Mouse (Mus musculus) kidney, postnatal 25 days (tissue): ENCODE measurements at regions not wholly inside any gene's neighbourhood (a gene's known extent, or its start where the extent isn't known, plus 50 kb on each side); places are given as distances from the start of the nearest gene placed in this dataset.

ENCODE experiments used
- DNase-seq, 2 experiments: peaks; one replicate each; pipeline ENCODE4 v3.0.0; 2021; ENCODE audit warnings: mixed read lengths in 2 of 2

DNA sequence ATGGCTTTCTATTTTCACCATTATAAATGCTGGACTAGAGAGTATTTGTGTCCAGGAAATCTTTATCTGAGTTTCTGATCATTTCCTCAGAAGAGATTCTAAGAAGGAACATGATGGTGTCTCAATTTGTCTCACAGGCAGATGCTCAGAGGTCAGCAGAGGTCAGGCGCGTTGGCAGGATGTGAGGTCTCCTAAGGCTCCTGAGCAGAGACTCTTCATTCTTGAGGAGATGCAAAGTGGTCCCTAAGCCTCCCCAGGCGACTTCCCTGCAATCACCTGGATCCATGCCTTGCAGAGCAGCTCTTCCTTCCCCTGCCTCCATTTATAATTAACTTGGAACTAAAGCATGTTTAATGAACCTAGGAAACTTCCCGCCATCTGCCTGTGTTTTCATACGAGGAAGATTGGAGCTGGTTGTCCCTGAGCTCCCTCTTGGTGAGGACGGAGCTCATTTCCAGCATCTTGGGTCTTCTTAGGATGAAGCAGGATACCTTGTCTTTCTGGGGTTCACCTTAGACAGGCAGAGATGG is 71.8 kb downstream of the Arf2 start:
- no peak for DNase-seq

DNA sequence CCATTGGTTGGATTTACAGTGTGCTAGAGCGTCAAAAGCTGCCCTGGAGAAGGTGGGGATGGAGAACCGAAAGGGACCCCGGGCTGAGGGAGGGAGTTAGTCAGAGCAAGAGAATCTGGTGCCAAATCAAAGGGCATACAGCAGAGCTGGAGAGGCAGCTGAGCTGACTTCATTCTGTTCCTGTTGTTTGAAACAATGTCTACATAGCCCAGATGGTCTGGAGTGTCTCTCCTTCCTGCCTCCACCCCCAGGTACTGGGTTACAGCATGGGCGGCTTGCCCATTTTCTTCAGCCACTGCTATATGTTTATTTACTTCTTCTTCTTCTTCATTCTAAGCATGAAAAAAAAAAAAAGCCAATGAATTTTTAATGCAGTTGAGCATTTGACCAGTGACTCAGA is 78.7 kb downstream of the Arf2 start:
- DNase-seq: no peak

GRCm38 (mm10) chr11:104051986-104052385 is 80.7 kb upstream of the Crhr1 start:
- DNase-seq: no peak

DNA sequence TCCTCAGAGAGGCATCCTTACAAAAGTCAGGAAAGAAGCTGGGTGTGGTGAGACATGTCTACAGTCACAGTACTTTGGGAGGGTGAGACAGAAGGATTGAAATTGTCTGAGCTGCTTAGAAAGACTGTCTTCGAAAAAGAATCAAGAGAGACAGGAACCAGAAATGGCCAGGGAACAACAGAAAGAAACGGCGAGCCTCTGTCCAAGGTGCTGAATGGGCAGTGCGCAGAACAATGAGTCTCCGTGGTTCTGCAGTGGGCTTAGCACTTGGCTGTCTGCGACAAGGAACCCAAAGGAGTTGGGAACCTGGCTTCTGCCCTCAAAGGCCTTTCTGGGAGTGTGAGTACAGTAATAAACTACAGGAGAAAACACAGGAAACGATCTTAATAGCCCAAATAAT is 79.4 kb upstream of the Crhr1 start:
- DNase-seq: peak in 1 of 2 experiments; percentile 23

GRCm38 (mm10) chr11:104055941-104056340 is 76.7 kb upstream of the Crhr1 start:
- no peak for DNase-seq

- DNase-seq: no peak
Measured at GRCm38 (mm10) chr11:104057046-104057445, 75.6 kb upstream of the Crhr1 start.

- DNase-seq: no peak
Measured at GRCm38 (mm10) chr11:104058600-104058999, 74.1 kb upstream of the Crhr1 start.

DNA sequence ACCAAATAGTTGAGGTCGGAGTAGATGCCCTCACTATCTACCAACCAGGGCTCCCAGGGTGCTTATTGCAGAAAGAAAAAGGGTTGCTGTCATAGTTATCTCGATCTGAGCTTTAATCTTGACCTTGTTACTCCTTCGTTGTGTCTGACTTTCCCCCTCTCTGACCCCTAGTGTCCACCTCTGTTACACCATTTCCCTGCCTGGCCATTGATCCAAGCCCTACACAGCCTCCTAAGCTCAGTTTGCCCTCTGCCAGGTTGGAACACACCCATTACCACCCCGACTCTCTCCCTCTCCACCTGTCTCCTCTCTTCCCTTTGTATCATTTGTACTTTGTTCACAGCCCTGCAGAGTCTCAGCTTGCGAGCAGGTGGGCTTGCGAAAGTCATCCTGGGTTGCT is 73.6 kb upstream of the Crhr1 start:
- DNase-seq: no peak

DNA sequence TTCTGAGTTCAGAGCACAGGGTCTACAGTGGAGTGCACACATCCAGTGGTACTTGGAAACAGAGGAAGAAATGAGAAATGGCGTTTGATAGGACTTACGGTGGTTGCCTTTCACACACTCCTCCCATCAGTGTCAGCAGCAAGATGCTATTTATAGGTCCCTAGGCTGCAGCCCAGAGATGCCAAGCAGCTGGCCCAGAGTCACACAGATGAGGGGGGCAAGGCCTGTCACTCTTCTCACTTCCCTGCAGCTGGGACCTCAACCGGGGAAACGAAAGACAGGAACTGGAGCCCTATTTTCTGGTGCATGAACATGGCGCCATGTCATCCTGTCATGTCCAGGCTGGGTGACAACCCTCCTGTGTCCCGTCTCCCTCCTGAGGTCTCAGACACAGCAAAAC is 71.3 kb upstream of the Crhr1 start:
- no peak for DNase-seq

DNA sequence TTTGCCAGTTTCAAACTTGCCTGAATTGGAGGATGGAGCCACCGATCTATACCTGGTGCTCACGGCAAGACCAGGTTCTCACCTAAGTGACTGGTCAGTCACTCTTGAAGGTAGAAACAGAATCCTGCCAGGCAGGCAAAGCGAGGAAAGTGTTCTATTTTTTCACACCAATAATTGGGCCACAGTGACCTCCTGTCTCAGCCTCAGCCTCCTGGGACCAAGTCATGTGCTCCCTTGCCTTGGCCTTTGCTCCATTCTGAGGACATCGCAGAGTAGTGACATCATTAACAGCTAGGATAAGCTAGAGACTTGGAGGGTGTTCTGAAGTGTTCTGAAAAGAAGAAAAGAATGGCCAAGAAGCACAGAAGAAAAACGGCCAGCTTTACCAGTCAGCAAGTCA is 67.5 kb upstream of the Crhr1 start:
- DNase-seq: no peak

GRCm38 (mm10) chr11:104072591-104073183 is 60.0 kb upstream of the Crhr1 start:
- no peak for DNase-seq

DNA sequence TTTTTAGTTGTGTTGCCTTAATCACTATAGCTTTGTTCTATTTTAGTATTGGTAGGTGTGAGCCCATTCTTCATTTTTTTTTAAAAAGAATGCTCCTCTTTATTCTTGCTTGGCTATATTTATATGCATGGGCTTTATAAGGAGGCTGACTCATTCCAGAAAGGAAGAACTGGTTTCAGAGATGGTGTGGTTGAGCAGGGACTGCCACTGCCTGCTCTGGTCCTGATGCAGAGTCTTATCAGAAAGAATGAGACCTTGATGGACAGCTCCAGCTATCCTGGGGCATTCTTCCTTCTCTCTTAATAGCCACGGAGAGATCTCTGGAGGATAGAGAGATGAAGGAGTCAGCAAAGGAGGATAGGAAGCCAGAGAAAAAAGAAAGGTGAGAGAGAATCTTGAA is 57.9 kb upstream of the Crhr1 start:
- no peak for DNase-seq

DNA sequence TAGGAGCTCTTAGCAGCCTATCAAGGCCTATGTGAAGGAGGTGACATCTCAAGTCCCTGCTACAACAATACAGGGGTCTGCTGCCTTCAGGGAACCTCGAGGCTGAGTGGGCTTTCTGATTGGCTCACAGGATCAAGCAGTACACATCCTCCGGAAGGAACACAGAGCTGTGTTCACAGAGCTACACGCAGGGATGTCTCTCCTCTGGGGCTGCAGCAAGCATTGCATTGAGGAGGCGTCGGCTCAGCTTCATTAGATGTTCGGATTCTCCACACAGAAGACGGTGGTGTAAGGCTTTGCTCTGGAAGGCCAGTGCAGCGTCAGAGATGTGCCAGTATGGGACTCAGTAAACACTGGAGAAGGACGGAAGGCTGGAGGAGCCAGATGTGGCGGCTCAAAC is 57.3 kb upstream of the Crhr1 start:
- DNase-seq: no peak

DNA sequence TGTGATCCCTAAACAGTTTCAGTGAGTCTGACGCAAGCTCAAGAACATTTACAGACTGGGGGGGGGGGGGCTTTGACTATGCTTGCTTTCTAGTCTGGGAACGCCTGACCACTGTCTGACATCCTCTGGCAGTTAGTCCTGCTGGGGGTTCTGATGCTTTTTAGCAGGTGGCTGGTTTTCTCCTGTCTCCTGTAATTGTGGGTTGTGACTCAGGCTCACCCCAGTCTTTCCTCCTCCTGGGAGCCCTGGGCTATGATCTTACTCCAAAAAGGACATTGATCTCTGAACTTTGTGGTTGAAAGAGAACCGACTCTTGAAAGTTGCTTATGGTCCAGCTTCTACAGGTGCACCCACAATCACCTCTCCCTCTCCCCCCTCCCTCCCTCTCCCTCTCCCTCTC is 50.6 kb upstream of the Crhr1 start:
- DNase-seq: no peak
